Mouse (Mus musculus) embryonic stem cell, embryonic (primary cell): ENCODE measurements around the gene Srrm4.

Experiments used
- CTCF ChIA-PET, 4 experiments: fragments of 300-600 bp in 2 of 4; fragments of 350-600 bp in 2 of 4; sonication (Branson Sonifier 250); formaldehyde crosslinking; loops; one replicate each; lab custom pipeline; 2022; ENCODE audit warnings: inconsistent platforms in 2 of 4; lab: Charles Lee
- POLR2A ChIA-PET, 4 experiments: fragments of 300-600 bp in 2 of 4; fragments of 350-600 bp in 2 of 4; sonication (Branson Sonifier 250); formaldehyde crosslinking; loops; one replicate each; lab custom pipeline; 2022; ENCODE audit warnings: antibody characterized with exemption in 4 of 4, inconsistent platforms in 1 of 4; lab: Charles Lee

Srrm4 gene

DNA sequence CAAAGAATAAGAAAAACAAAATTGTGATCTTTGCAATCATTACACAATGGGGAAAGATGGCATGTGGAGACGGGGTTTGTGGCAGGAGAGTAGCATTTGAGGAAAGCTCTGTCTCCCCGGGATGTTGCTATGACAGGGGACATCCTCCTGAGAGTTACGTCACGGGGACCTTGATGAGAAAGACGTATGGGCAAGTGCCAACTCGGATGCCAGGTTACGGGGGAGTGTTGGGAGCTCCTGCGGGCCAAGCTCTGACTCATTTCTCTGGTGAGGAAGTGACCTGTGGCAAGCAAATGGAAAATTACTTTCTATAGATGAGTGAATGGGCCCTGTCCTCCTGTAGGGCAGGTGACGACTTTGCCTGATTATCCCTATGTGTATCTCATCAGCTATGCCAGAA, 26.0 kb downstream of the Srrm4 start:
- POLR2A ChIA-PET = no interaction called here
- CTCF ChIA-PET = interaction anchor here in 1 of 4 experiments (0.7 kb wide), 1 partner anchor 277 kb away, joined by 3 read pairs; no protein-coding TSS in a partner anchor

DNA sequence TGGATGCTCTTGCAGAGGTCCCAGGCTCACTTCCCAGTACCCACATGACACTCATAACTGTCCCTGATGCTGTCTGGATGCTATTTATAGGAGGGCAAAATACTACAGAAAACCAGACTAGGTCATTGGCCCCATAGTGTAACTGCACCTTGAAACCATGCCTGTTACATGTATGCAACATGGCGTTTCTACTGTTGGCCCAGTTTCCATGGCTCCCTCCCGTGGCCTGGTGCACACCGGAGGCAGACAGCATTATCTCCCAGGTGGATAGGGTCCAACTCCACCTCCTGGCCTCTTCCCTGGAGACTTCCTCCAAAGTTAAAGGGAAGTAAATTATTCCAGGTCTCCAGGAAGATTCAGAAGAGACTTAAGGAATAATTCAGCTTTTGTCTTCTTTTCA, 27.2 kb downstream of the Srrm4 start:
- POLR2A ChIA-PET = no interaction called here
- CTCF ChIA-PET = no interaction called here

DNA sequence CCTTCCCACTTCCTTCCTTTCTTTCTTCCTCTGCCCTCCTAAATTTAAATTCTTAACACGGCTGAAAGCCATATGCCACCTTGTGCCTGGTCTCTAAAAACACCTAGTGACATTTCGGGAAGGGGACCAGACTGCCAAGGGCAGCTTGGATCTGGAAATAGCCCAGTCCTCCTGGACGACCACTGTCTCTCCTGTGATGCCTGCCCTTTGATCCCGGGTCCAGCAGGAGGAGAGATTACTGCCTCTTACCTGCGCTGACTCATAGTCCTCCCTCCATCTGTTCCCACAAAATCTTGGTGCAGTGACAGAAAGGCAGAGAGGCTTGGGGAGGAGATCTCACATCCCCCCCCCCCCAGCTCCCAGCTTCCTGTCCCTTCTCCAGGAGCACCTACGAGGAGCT, 27.9 kb downstream of the Srrm4 start:
- POLR2A ChIA-PET = no interaction called here
- CTCF ChIA-PET = interaction anchor here in 2 of 4 experiments (0.6 kb wide), 3 partner anchors 332 to 1439 kb away, joined by 3 to 9 read pairs (median 4); no protein-coding TSS in a partner anchor

DNA sequence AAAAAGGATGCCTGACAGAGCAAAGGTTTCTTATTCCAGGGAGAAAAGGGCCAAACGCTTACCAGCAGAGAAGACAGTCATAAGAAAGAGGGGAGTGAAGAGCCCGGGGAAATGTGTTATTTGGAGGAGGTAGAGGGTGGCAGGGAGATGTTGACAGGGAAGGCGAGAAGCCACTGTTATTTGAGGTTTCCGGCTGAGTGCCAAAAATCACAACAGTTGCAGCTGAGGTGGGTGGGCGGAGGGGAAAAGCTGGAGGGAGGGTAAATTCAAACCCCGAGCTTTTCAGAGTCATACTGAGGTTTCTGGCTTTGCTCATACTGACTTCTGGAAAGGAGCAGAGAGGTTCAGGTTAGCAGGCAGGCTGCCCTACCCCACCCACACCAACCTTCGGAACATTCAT, 32.5 kb downstream of the Srrm4 start:
- ChIA-PET CTCF (interaction anchor here in 3 of 4 experiments (0.6 to 2.0 kb wide), 4 partner anchors 16 to 1056 kb away, joined by 3 to 6 read pairs (median 4); no protein-coding TSS in a partner anchor), POLR2A (interaction anchor here in 1 of 4 experiments (1.5 to 1.6 kb wide), 2 partner anchors 9 to 17 kb away, joined by 3 to 5 read pairs; no protein-coding TSS in a partner anchor)

DNA sequence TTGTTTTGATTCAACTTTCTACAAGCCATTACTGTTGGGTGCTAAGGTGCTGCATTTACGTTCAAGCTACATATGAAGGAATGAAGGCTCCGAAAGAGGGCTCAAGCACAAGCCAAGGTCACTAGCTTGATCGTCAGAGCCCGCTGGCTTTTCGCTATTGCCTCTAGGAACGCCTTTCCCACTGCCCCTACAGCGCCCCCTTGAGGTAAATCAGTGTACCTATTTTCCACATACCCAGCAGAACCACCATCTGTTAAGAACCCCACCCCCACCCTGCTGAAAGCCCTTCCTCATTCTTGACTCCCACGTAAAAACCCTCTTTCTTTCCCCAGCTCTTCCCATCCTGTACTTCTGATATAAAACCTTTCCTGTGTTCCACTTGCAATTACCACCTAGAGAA, 35.0 kb downstream of the Srrm4 start:
- ChIA-PET CTCF (interaction anchor here in 3 of 4 experiments (0.6 to 2.3 kb wide), 6 partner anchors 11 to 503 kb away, joined by 3 to 8 read pairs (median 3); no protein-coding TSS in a partner anchor), POLR2A (interaction anchor here in 2 of 4 experiments (0.6 to 0.7 kb wide), 3 partner anchors 12 to 427 kb away, joined by 3 to 4 read pairs (median 3); no protein-coding TSS in a partner anchor)

DNA sequence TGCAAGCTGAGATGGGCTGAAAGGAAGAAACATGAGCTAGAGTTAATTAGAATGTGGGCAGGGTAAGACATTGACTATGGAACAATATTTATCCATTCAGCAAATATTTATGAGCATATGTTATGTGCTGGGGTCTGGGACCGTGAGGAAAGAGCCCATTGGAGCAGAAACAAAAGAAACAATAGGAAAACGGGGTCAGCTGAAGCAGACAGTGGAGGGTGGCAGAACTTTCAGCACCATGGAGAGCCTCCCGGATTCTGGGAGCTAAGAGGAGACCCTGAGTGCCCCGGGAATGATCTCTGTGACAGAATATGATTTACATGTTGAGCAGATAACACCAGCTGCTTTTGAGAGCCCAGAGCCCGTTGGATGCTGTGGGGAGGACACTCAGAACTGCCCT, 37.7 kb downstream of the Srrm4 start:
- ChIA-PET CTCF (interaction anchor here in 2 of 4 experiments (0.6 to 2.2 kb wide), 4 partner anchors 12 to 322 kb away, joined by 3 to 12 read pairs (median 3); no protein-coding TSS in a partner anchor), POLR2A (interaction anchor here in 2 of 4 experiments (1.0 to 1.3 kb wide), 2 partner anchors 10 to 28 kb away, joined by 3 read pairs; no protein-coding TSS in a partner anchor)

DNA sequence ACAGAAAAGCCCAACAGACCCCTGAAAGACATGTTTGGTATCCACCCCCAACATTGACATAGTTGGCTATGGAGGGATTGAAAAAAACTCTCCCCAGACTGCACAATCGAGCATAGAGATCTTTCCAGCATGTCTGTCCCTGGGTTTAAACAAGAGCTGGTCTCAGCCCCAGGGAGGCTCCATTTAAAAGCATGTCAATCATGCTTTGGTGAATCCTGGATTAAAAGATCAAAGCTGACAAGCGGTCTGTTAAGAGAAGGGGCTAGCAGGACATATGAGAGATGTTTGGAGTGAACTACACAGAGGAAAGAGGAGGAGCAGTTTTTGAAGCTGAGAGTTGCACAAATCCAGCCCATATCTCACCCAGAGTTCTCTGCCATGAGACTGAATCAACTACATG, 38.5 kb downstream of the Srrm4 start:
- POLR2A ChIA-PET = no interaction called here
- CTCF ChIA-PET = interaction anchor here in 3 of 4 experiments (0.5 to 2.2 kb wide), 3 partner anchors 11 to 544 kb away, joined by 3 to 12 read pairs (median 4); no protein-coding TSS in a partner anchor

DNA sequence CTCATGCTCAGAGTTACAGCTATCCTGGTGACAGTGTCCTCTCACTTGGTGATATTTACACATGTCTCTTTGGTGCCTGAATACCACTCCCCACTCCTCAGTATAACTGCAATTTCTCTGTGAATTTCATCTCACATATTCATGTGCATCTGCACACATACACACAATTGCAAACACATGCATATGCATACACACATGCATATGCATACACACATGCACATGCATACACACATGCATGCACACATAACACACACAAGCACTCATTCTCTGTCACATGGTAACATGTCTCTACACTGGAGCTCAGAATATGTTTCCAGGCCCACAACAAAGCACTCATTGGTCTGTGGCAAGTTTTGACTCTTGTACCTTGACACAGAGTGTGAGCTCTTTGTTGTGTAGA, 39.0 kb downstream of the Srrm4 start:
- ChIA-PET POLR2A (no interaction called here), CTCF (interaction anchor here in 1 of 4 experiments (0.7 kb wide), 1 partner anchor 299 kb away, joined by 3 read pairs; no protein-coding TSS in a partner anchor)

DNA sequence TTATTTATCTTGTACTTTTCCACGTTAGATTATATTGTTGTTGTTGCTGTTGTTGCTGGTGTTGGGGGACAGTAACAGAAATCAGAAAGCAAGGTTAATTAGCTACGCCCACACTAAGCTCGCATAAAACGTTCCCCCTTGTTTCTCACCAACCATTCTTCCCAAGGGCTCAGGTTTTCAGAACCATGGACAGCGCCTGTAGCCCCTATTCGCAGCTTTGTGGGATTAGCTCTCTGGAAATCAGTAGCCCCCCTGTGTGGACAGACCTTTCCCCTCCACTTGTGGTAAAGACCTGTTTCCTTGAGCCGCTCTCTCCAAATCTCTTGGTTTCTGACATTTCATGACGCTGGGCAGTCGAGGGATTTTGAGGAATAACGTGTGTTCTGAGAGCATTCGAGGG, 45.9 kb downstream of the Srrm4 start:
- CTCF ChIA-PET = interaction anchor here in 2 of 4 experiments (1.0 to 1.3 kb wide), 5 partner anchors 10 to 387 kb away, joined by 3 to 8 read pairs (median 3); partner anchors contain the start of gene Srrm4 (in 1 of the 2)
- POLR2A ChIA-PET = interaction anchor here in 2 of 4 experiments (0.6 to 0.7 kb wide), 2 partner anchors 45 to 256 kb away, joined by 3 to 4 read pairs; no protein-coding TSS in a partner anchor

DNA sequence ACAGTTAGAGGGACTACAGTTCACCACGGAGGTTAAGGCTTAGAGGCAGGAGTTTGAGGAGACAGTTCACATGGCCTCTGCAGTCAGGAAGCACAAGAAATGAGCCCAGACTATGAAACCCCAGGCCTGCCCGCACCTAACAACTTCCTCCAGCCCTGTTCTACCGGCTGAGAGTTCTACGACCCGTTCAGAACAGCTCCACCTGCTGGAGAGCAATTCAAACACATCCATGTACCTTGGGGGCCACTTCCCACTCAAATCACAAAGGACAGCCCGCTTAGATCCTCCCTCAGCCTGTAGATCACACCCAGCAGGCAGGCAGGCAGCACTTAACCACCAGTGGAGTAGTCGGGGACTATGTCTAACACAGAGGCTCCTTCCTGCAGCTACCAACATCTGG, 49.3 kb downstream of the Srrm4 start:
- CTCF ChIA-PET = interaction anchor here (0.6 to 3.4 kb wide), 22 partner anchors 9 to 698 kb away, joined by 3 to 19 read pairs (median 3); partner anchors contain the start of gene Srrm4 (in 1 of the 4)

DNA sequence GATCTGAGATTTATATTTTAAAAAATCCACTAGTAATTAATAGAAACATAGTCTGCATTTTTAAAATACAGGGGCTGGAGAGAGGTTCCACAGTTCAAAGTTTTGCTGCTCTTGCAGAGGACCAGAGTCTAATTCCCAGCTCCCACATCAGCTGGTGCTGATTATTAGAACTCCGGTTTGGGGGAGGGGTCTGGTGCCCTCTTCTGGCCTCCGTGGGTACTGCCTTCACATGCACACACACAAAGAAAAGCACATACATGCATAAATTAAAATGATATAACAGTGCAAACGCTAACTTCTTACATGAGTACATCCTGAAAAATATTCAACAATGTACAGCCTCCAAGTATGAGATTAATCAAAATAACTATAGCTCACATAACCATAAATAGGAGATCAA, 50.5 kb downstream of the Srrm4 start:
- POLR2A ChIA-PET = interaction anchor here in 3 of 4 experiments (0.6 to 1.9 kb wide), 5 partner anchors 19 to 418 kb away, joined by 3 to 5 read pairs (median 3); no protein-coding TSS in a partner anchor
- CTCF ChIA-PET = interaction anchor here (0.5 to 3.4 kb wide), 23 partner anchors 13 to 817 kb away, joined by 3 to 19 read pairs (median 3); no protein-coding TSS in a partner anchor

More for the DNA sequence above, 49.3 kb downstream of the Srrm4 start:
- POLR2A ChIA-PET = interaction anchor here in 2 of 4 experiments (0.5 to 1.9 kb wide), 2 partner anchors 17 to 807 kb away, joined by 3 to 5 read pairs; no protein-coding TSS in a partner anchor

DNA sequence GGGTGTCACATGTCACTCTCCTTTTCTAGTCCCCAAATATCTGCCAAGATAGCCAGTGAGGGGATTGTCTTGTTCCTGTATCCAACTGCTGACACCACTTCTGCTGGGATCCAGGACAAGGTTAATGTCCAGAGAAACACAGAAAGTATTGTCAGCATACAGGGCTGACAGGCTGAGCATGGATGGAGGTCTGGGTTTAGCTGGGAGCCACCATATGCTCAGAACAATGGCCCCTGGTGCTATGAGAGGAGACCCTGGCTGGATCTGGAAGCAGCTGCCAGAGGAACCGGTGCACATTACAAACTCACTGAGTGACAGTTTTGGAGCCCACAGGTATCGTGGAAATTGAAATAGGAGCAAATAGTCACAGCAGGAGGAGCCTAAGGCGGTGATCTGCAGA, 52.3 kb downstream of the Srrm4 start:
- POLR2A ChIA-PET = no interaction called here
- CTCF ChIA-PET = interaction anchor here in 3 of 4 experiments (0.6 to 1.9 kb wide), 5 partner anchors 59 to 430 kb away, joined by 3 to 7 read pairs (median 4); no protein-coding TSS in a partner anchor

DNA sequence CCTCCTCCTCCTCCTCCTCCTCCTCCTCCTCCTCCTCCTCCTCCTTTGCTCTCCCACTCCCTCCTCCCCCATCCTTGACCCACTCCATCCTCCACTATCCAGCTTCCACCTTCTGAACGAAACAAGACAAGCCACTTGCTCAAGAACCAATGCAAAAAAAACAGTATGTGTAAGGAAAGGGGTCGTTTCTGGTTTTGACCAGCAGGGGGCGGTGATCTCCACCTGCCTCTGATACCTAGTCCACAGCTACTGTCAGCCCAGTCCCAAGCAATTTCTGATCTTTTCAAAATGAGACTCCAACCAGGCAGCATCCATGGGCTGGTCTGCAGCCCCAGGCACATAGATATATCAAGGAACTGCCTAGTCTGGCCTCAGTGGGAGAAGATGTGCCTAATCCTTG, 53.1 kb downstream of the Srrm4 start:
- ChIA-PET CTCF (interaction anchor here (0.5 to 1.5 kb wide), 26 partner anchors 16 to 1898 kb away, joined by 3 to 8 read pairs (median 3); no protein-coding TSS in a partner anchor), POLR2A (interaction anchor here in 1 of 4 experiments (0.6 kb wide), 1 partner anchor 776 kb away, joined by 3 read pairs; no protein-coding TSS in a partner anchor)

DNA sequence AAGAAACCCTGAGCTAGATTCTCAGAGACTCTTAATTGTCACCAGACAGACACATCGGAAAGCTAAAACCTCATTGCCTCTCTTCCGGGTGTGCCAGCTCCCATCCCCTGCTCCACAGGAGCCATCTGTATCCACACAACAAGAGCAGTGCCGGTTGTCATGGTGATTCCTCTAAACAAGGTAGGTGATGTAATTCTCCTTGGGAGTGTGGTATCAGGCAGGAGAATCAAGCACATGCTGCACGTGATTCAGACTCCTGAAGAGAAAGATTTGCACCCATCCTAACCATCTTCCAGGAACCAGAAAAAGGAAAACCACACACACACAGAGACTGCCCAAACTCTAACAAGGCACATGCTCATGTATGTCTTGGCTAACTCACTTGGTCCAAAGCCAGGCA, 65.3 kb downstream of the Srrm4 start:
- ChIA-PET CTCF (no interaction called here), POLR2A (no interaction called here)

DNA sequence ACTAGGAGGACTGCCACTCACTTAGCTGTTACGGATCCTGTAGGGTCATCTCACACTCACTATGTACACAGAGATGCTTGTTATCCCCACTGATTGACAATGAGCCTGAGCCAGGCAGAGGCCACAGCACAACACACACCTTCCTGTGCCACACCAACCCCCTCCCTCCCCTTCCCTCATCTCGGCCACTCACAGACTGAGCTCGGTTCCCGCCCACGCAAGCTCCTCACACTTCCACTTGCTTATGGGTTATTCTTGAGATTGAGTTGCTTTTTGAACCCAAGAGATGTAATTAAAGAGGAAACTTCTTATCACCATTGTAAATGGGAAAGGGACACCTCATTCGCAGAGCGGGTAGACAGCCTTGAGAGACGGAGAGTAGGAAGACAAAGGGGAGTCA, 66.3 kb downstream of the Srrm4 start:
- CTCF ChIA-PET = interaction anchor here in 1 of 4 experiments (0.6 kb wide), 1 partner anchor 63 kb away, joined by 8 read pairs; no protein-coding TSS in a partner anchor
- POLR2A ChIA-PET = interaction anchor here in 1 of 4 experiments (0.5 to 0.7 kb wide), 2 partner anchors 13 to 183 kb away, joined by 3 to 4 read pairs; no protein-coding TSS in a partner anchor

DNA sequence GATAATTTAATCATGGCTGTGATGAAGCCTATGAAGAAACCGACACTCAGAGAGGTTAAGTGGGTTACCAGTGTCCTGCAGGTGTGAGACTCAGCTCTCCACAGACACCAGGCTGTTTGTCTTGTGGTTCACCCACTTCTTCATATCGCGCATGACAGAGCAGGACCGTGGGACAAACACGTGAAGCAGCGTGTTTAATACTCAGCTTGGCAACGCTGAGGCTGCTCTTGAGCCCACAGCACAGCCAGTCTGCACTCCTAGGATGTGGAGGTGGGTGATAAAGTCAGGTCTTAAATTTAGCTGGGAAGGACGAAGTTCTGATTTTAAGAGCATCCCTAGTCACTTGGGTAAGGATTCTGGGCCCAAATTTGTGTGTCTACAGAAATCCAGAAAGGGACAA, 68.1 kb downstream of the Srrm4 start:
- ChIA-PET CTCF (no interaction called here), POLR2A (no interaction called here)

DNA sequence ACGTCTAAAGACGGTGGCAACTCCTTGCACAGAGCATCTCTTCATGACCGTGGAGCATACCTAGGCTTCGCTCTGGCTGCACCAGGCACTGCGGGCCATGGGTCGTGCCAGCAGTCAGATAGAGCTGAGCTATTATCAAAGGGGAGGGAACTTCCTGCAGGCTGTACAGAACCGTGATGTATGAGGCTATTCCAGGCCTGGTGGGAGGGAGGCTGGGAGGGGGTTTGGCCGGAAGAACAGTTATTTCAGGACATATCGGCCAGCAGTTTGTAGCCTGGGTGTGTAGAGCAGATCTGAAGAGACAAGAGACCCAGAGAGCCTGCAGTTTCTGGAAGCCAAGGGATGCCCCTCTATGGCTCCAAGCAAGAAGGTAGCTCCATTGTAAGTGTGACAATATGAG, 68.5 kb downstream of the Srrm4 start:
- CTCF ChIA-PET = interaction anchor here in 1 of 4 experiments (0.5 kb wide), 1 partner anchor 108 kb away, joined by 3 read pairs; no protein-coding TSS in a partner anchor
- POLR2A ChIA-PET = no interaction called here

DNA sequence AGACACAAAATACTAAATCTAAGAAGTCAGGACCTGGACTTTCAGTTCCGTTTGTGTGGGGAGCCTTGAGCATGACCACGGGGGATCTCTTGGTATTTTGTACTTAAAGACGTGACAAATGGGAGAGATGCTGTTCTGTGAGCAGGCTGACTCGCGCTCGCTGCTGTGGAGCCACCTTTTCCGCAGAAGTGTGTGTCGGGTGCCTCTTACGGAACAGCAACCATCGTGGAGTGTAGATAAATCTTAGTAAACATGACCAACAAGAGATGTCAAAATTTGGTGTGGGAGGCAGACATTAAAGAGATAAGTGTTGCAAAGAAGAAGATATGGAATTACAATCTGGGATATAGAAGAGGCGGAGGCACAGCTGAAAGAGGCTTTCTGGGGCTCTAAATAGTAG, 69.3 kb downstream of the Srrm4 start:
- CTCF ChIA-PET = no interaction called here
- POLR2A ChIA-PET = no interaction called here

DNA sequence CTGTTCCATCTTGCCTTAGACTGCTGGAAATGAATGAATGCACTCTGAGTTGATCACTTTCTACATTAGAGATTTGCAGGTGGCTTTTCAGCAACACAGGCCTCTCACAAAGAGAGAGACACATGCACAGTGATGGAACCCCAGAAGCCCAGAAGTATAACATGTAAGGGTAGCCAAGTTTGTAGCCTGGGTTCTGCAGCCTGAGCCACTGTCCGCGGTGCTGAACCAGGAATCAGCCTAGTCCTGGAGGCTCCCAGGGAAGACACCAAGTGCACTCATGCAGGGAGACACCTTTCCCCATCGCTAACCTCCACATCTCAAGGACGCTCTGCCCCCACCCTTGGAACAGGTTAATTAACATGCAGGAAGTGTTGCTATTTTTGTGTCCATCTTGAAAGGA, 73.6 kb downstream of the Srrm4 start:
- CTCF ChIA-PET = no interaction called here
- POLR2A ChIA-PET = no interaction called here
